Mouse (Mus musculus) forebrain, embryonic 16.5 days (tissue): Measurements from ENCODE around the gene Washc2. TPM values are rescaled to one million over a fixed set of nuclear protein-coding genes. Genes with fewer than 3 reads are reported as not detected.
"Not testable (repeated sequence)": the region's sequence is repeated elsewhere in the genome, so short reads cannot be mapped to it uniquely, and the experiment has no call there.

ENCODE experiments used
- ATAC-seq: fragments of 200-750 bp; cut with Nextera tagmentation; 2 replicates; pipeline ENCODE4 v1.8.0; 2017; ENCODE audit warnings: mild to moderate bottlenecking, moderate library complexity
- H3K27ac ChIP-seq: fragments of 300-500 bp; sonication (generic); 2 replicates; pipeline ENCODE4 v1.5.1; 2014; ENCODE audit warnings: low read length, control low read depth
- H3K27me3 ChIP-seq: fragments of 300-500 bp; sonication (generic); replicated peaks from 2 replicates; pipeline ENCODE4 v1.6.1; 2014; ENCODE audit warnings: low read length; ENCODE audit not compliant: control insufficient read depth, insufficient read depth
- H3K36me3 ChIP-seq: fragments of 300-500 bp; sonication (generic); 2 replicates; pipeline ENCODE4 v1.6.1; 2014; ENCODE audit not compliant: control insufficient read depth, insufficient read depth
- H3K4me1 ChIP-seq: fragments of 300-500 bp; sonication (generic); replicated peaks from 2 replicates; pipeline ENCODE4 v1.6.1; 2014; ENCODE audit warnings: low read length; ENCODE audit not compliant: control insufficient read depth, insufficient read depth
- H3K4me2 ChIP-seq: fragments of 300-500 bp; sonication (generic); 2 replicates; pipeline ENCODE4 v1.6.1; 2014; ENCODE audit warnings: mild to moderate bottlenecking, low read length, control low read depth
- H3K4me3 ChIP-seq: fragments of 300-500 bp; sonication (generic); replicated peaks from 2 replicates; pipeline ENCODE4 v1.5.1; 2014; ENCODE audit warnings: mild to moderate bottlenecking, low read length, control low read depth
- H3K9ac ChIP-seq: fragments of 300-500 bp; sonication (generic); replicated peaks from 2 replicates; pipeline ENCODE4 v1.6.1; 2014; ENCODE audit warnings: low read depth, low read length, control low read depth
- H3K9me3 ChIP-seq: fragments of 300-500 bp; sonication (generic); 2 replicates; pipeline ENCODE4 v1.6.1; 2016; ENCODE audit warnings: low read length; ENCODE audit not compliant: control insufficient read depth
- WGBS: fragments of 180-500 bp; shearing (Covaris S2); extraction: QIAGEN DNeasy Blood & Tissue Kit; methylation state at CpG from one replicate; pipeline ENCODE4 v1.1.7; 2014; 5-methylcytosine and 5-hydroxymethylcytosine counted together
- polyA plus RNA-seq: library from polyadenylated mRNA; unstranded; fragments of >200 nt; fragmentation: Nextera tagmentation; extraction: Ambion mirVana; gene quantifications from 2 replicates; pipeline ENCODE4 v1.2.1, GENCODE M21; 2015

The Washc2 gene
- polyA plus RNA-seq, 1 experiment from 2014 or later = 66.9 TPM

- Histone ChIP-seq H3K4me2 (peak within 1 kb of the TSS; percentile 94), H3K4me1 (peaks cover 21% of the 10 kb centered on the region), H3K27ac (peak within 1 kb of the TSS; percentile 53), H3K9ac (peak within 1 kb of the TSS; percentile 96), H3K4me3 (peak within 1 kb of the TSS; percentile 87), H3K36me3 (no peaks in the 10 kb centered on the region), H3K27me3 (no peaks in the 10 kb centered on the region), H3K9me3 (no peaks in the 10 kb centered on the region)
- peak; percentile 92 for ATAC-seq
- under 1% methylated on average over 59 of the region's 68 CpGs for WGBS
Observed at GRCm38 (mm10) chr6:116193394-116194393, 14.1 kb upstream of the Washc2 start, which contains the start of gene Tmcc1. Gene Tmcc1 (minus strand): TSS chr6:116193486.

GRCm38 (mm10) chr6:116195811-116196210, 12.0 kb upstream of the Washc2 start:
- Histone ChIP-seq H3K27ac (no peak overlapping the region), H3K4me2 (no peak overlapping the region), H3K4me1 (peaks cover 15% of the 10 kb centered on the region), H3K4me3 (no peak overlapping the region), H3K9me3 (no peaks in the 10 kb centered on the region), H3K36me3 (no peaks in the 10 kb centered on the region), H3K9ac (no peak overlapping the region), H3K27me3 (peaks cover 2% of the 10 kb centered on the region; the same call in 1 of the 2 replicates)
- ATAC-seq = no peak
- 70% methylated on average over 8 of the region's 8 CpGs for WGBS

- H3K9ac ChIP-seq = no peak overlapping the region
- H3K27ac ChIP-seq = no peak overlapping the region
- H3K4me3 ChIP-seq = no peak overlapping the region
- peak; percentile 27; the same call in 1 of the 2 replicates for ATAC-seq
- no peaks in the 10 kb centered on the region for H3K36me3 ChIP-seq
- peaks cover 4% of the 10 kb centered on the region; the same call in 1 of the 2 replicates for H3K27me3 ChIP-seq
- H3K4me1 ChIP-seq = peaks cover 3% of the 10 kb centered on the region; the same call in 1 of the 2 replicates
- no peak overlapping the region for H3K4me2 ChIP-seq
- no peaks in the 10 kb centered on the region for H3K9me3 ChIP-seq
- 32% methylated on average over 3 of the region's 3 CpGs for WGBS
Observed at GRCm38 (mm10) chr6:116198173-116198572, 9.7 kb upstream of the Washc2 start.

- Histone ChIP-seq H3K4me2 (no peak overlapping the region), H3K9me3 (no peaks in the 10 kb centered on the region), H3K4me1 (no peaks in the 10 kb centered on the region), H3K9ac (no peak overlapping the region), H3K4me3 (no peak overlapping the region), H3K27ac (no peak overlapping the region), H3K27me3 (peaks cover 4% of the 10 kb centered on the region; the same call in 1 of the 2 replicates), H3K36me3 (no peaks in the 10 kb centered on the region)
- 81% methylated on average over 2 of the region's 2 CpGs for WGBS
- no peak for ATAC-seq
Observed at GRCm38 (mm10) chr6:116199682-116200081, 8.2 kb upstream of the Washc2 start.

- no peak for ATAC-seq
- Histone ChIP-seq H3K9ac (no peak overlapping the region), H3K27me3 (no peaks in the 10 kb centered on the region), H3K36me3 (peaks cover 27% of the 10 kb centered on the region), H3K4me2 (no peak overlapping the region), H3K4me1 (no peaks in the 10 kb centered on the region), H3K27ac (no peak overlapping the region), H3K9me3 (no peaks in the 10 kb centered on the region), H3K4me3 (no peak overlapping the region)
- 75% methylated on average over 11 of the region's 11 CpGs for WGBS
Observed at GRCm38 (mm10) chr6:116227767-116228166, 19.9 kb downstream of the Washc2 start.

GRCm38 (mm10) chr6:116228785-116229525, 21.1 kb downstream of the Washc2 start:
- WGBS = 65% methylated on average over 12 of the region's 12 CpGs
- Histone ChIP-seq H3K27me3 (no peaks in the 10 kb centered on the region), H3K9ac (no peak overlapping the region), H3K4me1 (no peaks in the 10 kb centered on the region), H3K27ac (no peak overlapping the region), H3K9me3 (no peaks in the 10 kb centered on the region), H3K36me3 (peaks cover 24% of the 10 kb centered on the region), H3K4me2 (no peak overlapping the region), H3K4me3 (no peak overlapping the region)
- ATAC-seq = peak; percentile 47; the same call in 1 of the 2 replicates

GRCm38 (mm10) chr6:116234821-116235220, 27.0 kb downstream of the Washc2 start:
- H3K27ac ChIP-seq, H3K4me1 ChIP-seq, H3K4me3 ChIP-seq, H3K4me2 ChIP-seq, ATAC-seq, H3K9me3 ChIP-seq, H3K27me3 ChIP-seq, H3K9ac ChIP-seq: not testable (repeated sequence)
- peaks cover 24% of the 10 kb centered on the region for H3K36me3 ChIP-seq
- WGBS = 96% methylated on average over 2 of the region's 2 CpGs

- no peaks in the 10 kb centered on the region for H3K9me3 ChIP-seq
- no peaks in the 10 kb centered on the region for H3K4me1 ChIP-seq
- no peak overlapping the region for H3K4me2 ChIP-seq
- no peaks in the 10 kb centered on the region for H3K27me3 ChIP-seq
- H3K9ac ChIP-seq = no peak overlapping the region
- peaks cover 27% of the 10 kb centered on the region for H3K36me3 ChIP-seq
- no peak overlapping the region for H3K4me3 ChIP-seq
- no peak overlapping the region for H3K27ac ChIP-seq
- no peak for ATAC-seq
- 96% methylated on average over 5 of the region's 5 CpGs for WGBS
Observed at GRCm38 (mm10) chr6:116235336-116235735, 27.5 kb downstream of the Washc2 start.

- Histone ChIP-seq H3K9me3 (no peaks in the 10 kb centered on the region), H3K4me1 (no peaks in the 10 kb centered on the region), H3K4me3 (no peak overlapping the region), H3K27ac (no peak overlapping the region), H3K4me2 (no peak overlapping the region), H3K36me3 (peaks cover 28% of the 10 kb centered on the region), H3K9ac (no peak overlapping the region), H3K27me3 (no peaks in the 10 kb centered on the region)
- 86% methylated on average over 5 of the region's 5 CpGs for WGBS
- ATAC-seq = no peak
Observed at GRCm38 (mm10) chr6:116238083-116238482, 30.2 kb downstream of the Washc2 start.
